Mouse (Mus musculus) forebrain, embryonic 12.5 days (tissue): ENCODE measurements around the gene Ubxn7. TPM values are rescaled to one million over a fixed set of nuclear protein-coding genes. Genes with fewer than 3 reads are reported as not detected.

Experiments
- polyA plus RNA-seq: library from polyadenylated mRNA; unstranded; fragments of >200 nt; fragmentation: Nextera tagmentation; extraction: Ambion mirVana; gene quantifications from 2 replicates; pipeline ENCODE4 v1.2.1, GENCODE M21; 2016

The Ubxn7 gene
- polyA plus RNA-seq, 1 experiment from 2014 or later: 30.0 TPM

Other genes starting within 250 kb of the Ubxn7 start
- 127 and 133 TPM in 2 replicates for gene Pigx, start 232.5 kb upstream of the Ubxn7 start, polyA plus RNA-seq
- 39.7 and 43.8 TPM in 2 replicates for gene Cep19, start 232.5 kb upstream of the Ubxn7 start, polyA plus RNA-seq
- 6.8 and 7.4 TPM in 2 replicates for gene Nrros, start 166.7 kb upstream of the Ubxn7 start, polyA plus RNA-seq
- not detected in 2 replicates for gene Bex6, start 152.4 kb upstream of the Ubxn7 start, polyA plus RNA-seq
- 14.3 and 25.8 TPM in 2 replicates for gene Fbxo45, start 85.1 kb upstream of the Ubxn7 start, polyA plus RNA-seq
- gene Wdr53, start 85.0 kb upstream of the Ubxn7 start, polyA plus RNA-seq: 16.8 and 17.8 TPM in 2 replicates
- gene Smco1, start 60.8 kb upstream of the Ubxn7 start, polyA plus RNA-seq: not detected in 2 replicates
- 33.6 and 38.4 TPM in 2 replicates for gene Rnf168, start 54.8 kb upstream of the Ubxn7 start, polyA plus RNA-seq
- gene Tm4sf19, start 68.2 kb downstream of the Ubxn7 start, polyA plus RNA-seq: not detected in 2 replicates
- gene Tctex1d2, start 87.4 kb downstream of the Ubxn7 start, polyA plus RNA-seq: 31.8 and 34.6 TPM in 2 replicates
- 42.7 and 45.6 TPM in 2 replicates for gene Pcyt1a, start 98.7 kb downstream of the Ubxn7 start, polyA plus RNA-seq
- 0.27 and 0.40 TPM in 2 replicates for gene Slc51a, start 155.6 kb downstream of the Ubxn7 start, polyA plus RNA-seq
- gene Zdhhc19, start 164.0 kb downstream of the Ubxn7 start, polyA plus RNA-seq: not detected in 2 replicates